Mouse (Mus musculus) olfactory bulb, adult 2 months (tissue): ENCODE data around the gene Aph1b.

Source experiments
- CTCF ChIP-seq: fragments of 200-500 bp; IDR thresholded peaks from 2 replicates; pipeline ENCODE4 v1.5.1; 2012; ENCODE audit warnings: low read depth, mild to moderate bottlenecking, low read length, moderate library complexity; ENCODE audit not compliant: insufficient read depth
- POLR2A ChIP-seq: fragments of 200-500 bp; IDR thresholded peaks from 2 replicates; pipeline ENCODE4 v1.6.1; 2012; ENCODE audit warnings: mild to moderate bottlenecking, low read depth, low read length, moderate library complexity; ENCODE audit not compliant: insufficient read depth

DNA sequence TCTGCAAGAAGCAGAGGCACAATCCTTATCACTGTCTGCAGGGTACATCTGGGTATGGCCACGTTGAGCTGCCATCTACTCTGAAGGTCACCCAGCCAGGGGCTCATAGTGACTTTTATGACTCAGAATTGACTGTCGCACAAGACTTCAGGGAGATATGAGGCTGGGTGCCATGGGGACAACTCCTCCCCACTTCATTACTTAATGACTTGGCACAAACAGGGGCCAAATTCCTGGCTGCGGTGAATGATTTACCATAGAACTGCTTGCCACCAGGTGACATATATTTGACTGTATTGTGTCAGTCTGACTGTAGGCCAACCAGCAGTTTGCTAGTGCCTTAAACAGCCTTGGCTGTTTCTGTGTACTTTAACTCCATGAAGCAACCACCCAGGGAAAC, 26.0 kb downstream of the Aph1b start:
- TF ChIP-seq POLR2A (no peak), CTCF (no peak)
